Mouse (Mus musculus) megakaryocyte, adult 5-6 weeks (primary cell): ENCODE results near the gene Btn1a1. TPM values are rescaled to one million over a fixed set of nuclear protein-coding genes. Genes with fewer than 3 reads are reported as not detected.

Experiments used
- ATAC-seq: 2 replicates; pipeline ENCODE4 v1.8.0; 2016; ENCODE audit warnings: mild to moderate bottlenecking, inconsistent platforms; ENCODE audit not compliant: poor library complexity, severe bottlenecking
- total RNA-seq, 2 experiments: library from RNA; stranded (forward) in 1 of 2; stranded (reverse) in 1 of 2; fragments of 153-499, 151-499 nt in 1 of 2; fragments of 221-1000, 200-1000 nt in 1 of 2; gene quantifications; 2 replicates each; pipeline versions ENCODE4 v1.2.3 to v1.2.4; 2015 to 2017

The Btn1a1 gene
- total RNA-seq (2015) (not detected in 2 replicates), total RNA-seq (2017) (not detected in 2 replicates)

DNA sequence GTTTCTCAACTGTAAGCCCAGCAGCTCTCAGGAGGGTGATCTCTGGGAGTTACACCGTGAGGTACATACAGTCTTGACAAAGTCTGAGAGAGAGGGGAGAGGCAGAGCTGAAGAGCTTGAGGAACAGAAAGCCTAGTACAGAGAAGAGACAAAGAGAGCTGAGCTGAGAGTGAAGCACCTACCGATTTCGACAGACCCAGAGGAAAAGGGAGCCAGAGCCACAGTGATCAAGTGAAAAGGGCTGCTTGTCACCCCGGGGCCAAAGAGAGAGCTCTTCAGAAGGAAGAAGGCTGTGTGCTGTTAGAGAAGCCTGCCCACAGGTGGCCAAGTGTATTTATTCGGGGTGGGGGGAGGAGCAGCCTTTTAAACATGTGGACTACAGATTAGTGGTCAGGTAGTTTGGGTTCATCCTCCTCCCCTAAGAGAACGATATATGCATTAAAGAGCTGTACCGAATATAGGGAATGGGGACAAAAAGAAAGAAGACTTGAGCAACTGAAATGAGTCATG lies at the start of gene Btn1a1:
Gene Btn1a1 (minus strand): TSS at position 302 of the 510 bp plus-strand sequence.
- ATAC-seq = peak; percentile 28; the same call in 1 of the 2 replicates

DNA sequence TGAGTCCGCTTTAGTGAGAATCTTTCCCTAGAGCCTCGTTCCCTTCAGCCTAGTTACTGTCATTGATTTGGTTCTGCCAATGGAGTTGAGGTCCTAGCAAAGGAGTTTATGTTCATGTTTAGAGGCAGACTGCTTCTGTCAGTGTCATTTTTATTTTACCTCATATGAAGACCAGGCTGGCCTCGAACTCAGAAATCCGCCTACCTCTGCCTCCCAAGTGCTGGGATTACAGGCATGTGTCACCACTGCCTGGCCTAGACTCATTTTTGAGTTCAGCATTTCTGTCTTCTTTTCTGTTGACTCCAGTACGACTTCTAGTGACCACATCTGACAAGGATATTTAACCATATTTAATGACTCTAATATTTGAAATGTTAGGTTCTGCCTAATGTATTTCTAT lies 49.6 kb upstream of the Btn1a1 start:
- no peak for ATAC-seq

DNA sequence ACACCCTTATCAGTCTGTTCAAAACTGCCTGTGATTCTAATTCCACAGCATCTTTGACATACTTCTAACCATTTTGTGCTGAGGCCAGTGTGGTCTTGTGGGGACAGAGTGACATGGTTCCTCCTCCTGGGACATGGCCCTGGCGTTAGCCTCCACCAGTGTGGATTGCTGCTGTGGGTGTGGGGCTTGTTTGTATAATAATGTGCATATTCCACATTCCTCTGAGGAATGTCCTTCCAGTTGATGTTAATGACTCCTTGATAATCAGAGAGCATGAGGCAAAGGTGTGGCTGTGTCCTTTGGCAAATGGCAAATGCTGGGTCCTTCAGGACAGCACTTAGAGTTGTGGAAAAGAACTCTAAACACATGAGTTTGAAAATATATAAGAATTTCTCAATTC lies 47.8 kb upstream of the Btn1a1 start:
- no peak for ATAC-seq

DNA sequence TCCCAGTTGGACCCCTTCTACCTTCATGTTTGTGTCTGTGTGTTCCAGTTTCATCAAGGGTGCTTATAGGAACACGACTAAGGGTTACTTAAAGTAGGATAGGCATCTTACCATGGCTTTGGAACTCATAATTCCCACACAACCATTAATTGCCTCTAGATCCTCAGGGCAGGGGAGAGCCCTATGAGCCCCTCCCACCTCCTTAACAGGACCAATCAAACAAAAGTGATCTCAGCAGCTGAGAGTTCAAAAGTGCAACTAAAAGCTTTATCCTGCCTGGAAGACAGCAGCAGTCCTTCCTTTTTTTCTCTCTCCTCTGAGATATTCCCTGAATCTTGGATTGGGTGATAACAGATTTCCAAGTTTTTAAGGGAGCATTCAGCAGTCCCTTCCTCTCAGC lies 44.4 kb upstream of the Btn1a1 start:
- ATAC-seq = no peak

DNA sequence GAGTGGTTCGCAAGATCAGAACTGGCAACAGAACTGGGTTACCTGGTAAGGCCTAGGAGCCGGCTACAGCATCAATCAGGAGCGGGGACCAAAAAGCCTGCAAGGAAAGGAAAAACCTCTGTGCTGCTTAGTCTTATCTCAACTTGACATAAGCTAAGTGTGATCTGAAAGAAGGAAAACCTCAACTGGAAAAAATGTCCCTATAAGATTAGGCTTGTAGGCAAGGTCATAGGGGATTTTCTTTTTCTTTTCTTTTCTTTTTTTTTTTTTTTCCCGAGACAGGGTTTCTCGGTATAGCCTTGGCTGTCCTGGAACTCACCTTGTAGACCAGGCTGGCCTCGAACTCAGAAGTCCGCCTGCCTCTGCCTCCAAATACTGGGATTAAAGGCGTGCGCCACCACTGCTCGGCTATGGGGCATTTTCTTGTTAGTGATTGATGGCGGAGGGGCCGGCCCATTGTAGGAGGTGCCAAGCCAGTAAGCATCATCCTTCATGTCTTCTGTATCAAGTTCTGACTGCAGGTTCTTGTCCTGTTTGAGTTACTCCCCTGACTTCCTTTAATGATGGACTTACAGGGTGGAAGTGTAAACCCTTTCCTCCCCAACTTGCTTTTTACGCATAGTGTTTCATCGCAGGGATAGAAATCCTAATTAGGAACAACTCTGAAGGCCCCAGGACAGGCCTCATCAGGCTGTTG lies 41.3 kb upstream of the Btn1a1 start:
- no peak for ATAC-seq

DNA sequence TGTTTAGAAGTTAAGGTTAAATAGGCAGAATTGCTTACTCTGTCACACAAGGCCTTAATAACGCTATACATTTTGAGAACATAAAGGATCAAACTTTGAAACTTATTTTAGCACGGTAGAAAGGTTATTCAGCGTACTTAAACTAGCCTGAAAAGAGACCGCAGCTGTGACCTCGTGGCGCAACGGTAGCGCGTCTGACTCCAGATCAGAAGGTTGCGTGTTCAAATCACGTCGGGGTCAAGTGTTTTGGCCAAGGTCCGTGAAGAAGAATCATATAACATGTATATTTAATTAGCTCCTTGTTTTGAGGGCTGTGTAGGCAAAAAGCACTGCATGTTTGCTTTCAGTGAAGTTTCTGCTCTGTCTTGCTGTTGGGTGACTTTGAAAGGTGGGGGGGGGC lies 40.6 kb upstream of the Btn1a1 start:
- no peak for ATAC-seq

DNA sequence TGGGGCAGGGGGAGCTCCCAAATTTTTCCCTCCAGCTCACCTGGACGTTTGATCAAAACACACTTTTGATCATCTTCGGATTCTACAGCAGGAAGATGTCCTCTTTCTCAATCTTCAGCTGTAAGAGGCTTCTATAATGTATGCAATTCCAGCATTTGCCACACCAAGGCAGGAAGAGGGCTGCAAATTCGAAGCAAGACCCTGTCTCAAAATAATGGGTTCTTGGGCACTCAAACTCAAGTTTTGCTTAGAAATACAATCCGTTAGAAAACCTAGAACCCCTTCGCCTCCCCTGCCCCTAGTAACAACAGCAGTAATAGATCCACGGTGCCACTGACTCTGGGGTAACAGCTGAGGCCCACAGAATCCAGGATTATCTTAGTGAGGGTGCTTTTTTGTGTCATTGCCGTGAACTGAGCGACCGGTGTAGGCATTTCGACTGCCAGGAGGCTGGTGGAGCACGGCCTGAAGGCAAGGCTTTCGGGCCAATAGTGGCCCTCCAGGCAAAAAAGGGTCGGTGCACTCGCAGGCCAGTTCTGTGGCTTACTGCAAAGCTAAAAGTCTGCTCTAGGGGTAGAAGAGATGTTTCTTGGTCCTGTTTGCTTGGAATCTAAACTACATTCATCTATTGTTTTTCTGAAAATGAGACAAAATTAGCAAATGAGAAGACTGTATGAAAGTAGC lies 40.1 kb upstream of the Btn1a1 start:
- no peak for ATAC-seq

DNA sequence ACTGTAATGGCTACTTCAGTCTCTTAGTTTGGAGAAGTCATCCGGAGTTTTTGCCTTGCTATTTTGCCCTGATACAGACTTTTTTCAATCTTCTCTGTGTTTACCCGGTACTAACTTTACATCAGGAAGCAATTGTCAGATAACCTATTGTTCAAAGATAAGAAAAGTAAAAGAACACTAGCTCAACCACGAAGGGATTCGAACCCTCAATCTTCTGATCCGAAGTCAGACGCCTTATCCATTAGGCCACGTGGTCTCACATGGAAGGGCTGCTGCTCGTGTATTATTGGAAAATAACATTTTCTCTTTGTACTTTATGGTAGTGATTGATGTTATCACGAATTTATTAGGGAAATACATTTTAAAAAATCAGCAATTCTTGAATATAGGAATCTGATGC lies 38.1 kb upstream of the Btn1a1 start:
- ATAC-seq = no peak

DNA sequence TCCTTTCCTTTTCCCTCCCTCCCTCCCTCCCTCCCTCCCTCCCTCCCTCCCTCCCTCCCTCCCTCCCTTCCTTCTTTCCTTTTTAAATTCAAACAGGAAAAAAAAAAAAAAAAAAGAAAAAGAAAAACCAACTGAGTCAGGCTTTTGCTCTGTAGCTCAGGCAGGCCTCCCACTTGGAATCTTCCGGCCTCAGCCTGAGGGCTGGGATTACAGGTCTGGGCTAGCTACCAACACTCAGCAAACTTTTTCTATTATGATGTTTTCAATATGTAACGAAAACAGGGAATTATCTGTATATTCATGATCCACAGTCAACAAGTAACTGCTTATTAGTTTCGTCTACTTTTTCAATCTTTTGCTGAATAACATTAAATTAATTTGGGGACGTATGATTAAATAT lies 37.2 kb upstream of the Btn1a1 start:
- ATAC-seq = no peak

DNA sequence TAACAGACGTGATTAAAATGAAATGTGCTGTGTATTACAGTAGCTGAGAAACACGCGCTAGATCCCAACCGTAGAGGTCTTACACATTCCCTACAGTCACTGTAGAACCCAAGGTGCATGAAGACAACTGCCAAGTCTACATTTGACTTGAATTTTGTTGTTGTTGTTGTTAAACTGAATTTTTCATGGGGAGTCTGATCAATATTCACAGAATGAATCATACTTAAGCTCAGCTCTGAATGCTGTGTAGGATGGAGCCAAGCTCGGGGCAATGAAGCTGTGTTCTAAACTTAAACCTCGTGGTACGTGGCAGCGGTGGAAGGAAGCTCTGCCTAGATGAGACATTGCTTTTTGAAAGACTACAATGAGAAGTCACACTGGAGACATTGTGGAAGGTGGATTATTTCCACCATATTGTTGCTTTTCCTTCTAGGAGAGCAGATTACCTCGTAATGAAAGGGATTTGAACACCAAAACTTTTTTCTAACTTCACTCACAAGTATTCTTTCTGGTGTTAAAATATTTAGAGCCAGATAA lies 36.4 kb upstream of the Btn1a1 start:
- no peak for ATAC-seq

DNA sequence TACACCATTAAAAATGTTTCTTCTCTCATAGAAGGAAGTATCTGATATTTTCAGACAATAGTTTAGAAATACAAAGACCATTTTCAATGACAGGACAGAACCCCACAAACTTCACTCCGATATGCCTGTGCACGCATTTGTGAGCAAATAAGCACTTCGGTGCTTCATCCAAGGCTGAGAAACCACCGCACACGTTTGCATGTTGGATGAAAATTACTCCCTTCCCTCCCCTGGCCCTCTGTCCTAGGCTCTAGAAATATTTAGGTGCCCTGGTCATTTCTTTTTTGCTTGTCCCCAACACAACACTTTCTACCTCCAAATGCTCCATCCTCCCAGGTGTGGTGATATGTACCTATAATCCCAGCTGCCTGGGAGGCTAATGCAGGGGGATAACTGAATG lies 35.8 kb upstream of the Btn1a1 start:
- ATAC-seq = no peak

DNA sequence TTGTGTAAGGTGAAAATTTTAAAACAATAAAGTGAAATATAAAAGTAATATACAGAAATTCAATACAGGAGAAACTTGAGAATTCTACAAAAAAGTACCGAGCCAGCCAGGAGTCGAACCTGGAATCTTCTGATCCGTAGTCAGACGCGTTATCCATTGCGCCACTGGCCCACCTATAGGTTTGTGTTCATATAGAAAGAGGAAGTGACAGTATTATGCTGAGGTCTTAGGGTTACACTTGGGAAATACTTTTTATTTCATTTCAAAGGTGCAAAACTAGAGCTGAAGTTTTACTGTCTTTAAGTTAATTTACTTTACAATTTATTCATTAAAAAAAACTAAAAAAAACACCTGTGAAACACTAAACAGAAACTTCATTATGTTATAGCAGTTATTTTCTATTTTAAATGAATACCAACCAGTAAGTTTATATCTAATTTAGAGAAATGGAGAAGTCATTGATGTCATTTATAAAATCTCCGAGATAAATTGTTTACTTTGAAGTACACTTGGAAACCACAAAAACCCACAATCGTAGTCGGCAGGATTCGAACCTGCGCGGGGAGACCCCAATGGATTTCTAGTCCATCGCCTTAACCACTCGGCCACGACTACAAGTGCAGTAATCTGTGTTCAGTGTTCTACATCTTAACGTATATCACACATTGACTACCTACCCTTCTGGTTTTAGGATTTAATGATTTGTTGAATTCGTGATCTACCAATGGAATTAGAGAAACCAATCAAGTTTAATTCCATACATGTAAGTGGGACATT lies 34.9 kb upstream of the Btn1a1 start:
- ATAC-seq = peak; percentile 71

DNA sequence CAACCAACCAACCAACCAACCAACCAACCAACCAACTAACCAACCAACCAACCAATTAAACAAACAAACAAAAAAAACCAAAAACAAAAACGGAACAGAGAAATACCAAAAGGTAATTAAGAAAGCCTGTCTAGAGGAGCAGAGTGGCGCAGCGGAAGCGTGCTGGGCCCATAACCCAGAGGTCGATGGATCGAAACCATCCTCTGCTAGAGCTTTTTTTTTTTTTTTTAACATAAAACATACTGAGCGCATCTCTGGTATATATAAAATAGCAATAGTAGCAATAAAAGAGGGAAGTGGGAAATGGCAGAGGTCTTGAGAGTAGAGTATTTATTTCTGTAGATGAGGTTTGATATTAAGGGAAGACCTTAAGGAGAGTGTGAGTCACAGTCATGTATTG lies 34.2 kb upstream of the Btn1a1 start:
- no peak for ATAC-seq

DNA sequence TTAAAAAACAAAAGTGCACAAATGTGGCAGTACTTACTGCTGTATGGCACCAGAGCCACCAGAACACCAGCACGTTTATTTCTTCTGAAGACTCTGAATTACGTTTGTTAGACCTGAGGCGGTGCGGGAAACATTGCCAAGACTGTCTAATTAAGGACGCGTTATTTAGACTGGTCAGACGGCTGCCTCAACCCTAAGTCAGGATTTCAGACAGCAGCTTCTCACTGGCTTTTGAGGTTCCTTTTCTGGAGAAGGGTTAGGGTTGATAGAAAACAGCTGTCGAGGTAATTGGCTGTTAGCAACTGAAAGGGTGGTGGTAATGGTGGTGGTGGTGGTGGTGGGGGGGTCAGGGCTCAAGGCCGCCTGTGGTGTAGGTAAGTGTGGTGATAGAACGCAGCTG lies 33.0 kb upstream of the Btn1a1 start:
- no peak for ATAC-seq

DNA sequence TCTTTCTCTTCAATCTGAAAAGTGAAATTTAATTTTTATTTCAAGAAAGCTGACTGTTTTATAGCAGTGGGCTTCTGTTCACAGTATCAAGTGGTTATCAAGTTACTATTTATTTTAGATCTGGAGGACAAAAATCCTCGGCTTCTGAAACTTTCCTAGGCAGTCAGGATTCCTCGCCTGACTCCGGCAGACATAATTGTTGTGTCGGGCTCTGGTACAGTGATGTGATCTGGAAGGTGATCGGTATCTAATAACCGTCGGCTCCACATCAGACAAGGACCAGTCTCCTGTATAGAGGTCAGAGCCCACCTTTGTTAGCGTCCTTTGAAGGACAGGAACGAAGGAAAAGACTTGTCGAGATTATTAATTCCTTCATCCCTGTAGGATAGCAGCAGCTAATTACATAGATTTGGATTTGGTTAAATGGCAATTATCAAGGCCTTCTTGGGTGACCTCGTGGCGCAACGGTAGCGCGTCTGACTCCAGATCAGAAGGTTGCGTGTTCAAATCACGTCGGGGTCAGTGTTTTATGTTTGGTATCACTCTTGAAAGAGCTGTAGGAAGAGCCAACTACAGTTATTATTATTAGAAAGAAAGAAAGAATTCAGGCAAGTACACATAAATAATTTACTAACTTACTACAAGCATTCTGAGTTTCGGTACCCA lies 32.1 kb upstream of the Btn1a1 start:
- ATAC-seq = no peak

DNA sequence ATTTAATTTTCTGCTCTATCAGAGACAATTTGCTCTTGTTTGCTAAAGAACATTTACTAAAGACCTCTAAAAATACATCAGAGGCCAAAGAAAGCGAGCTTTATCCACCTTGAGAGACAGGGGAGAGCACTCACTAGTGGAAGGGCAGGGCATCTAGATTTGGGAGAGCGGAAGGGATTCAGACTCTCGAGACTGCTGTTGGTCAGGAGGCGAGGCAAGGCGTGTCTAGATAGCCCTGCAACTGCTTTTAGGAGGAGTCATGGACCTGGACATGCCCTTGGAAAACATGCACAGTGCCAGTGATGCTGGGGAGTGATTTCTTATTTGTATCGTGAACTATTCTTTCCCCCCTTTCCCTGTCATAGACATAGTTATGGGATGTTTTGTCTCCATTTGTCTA lies 29.8 kb upstream of the Btn1a1 start:
- ATAC-seq = no peak

DNA sequence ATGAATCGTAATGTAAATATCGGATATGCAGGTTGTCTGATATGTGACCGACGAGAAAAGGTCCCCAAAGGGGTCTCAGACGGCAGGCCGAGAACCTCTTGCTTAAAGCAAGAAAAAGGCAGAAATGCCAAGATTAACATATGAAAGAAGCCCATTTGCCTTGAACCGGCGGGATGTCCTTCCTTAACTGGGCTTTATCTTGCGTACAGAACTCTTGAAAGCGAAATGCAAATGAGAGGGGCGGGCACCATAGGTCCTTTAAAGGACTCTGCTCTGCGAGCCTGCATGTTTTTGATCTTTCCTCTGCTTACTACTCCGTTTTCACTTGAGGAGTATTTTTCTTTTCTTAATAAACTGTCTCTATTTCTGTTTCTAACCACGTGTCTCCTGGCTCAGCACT lies 26.3 kb upstream of the Btn1a1 start:
- ATAC-seq = no peak

DNA sequence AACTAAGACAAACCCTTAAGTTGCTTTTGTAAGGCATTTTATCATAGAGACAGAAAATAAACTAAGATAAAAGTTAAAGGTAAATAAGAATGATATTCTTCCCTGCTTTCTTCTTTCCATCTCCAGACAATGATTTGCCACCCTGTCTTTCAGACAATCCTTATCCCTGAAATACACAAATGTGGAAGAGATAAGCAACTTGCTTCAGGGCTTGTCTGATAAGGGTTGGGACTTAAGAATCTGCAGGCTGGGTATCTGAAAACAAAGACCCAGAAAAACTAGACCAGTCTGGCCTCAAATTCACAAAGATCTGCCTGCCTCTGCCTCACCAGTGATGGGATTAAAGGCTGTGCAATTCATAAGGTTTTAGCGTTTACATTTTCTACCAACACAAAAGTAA lies 25.6 kb upstream of the Btn1a1 start:
- no peak for ATAC-seq

DNA sequence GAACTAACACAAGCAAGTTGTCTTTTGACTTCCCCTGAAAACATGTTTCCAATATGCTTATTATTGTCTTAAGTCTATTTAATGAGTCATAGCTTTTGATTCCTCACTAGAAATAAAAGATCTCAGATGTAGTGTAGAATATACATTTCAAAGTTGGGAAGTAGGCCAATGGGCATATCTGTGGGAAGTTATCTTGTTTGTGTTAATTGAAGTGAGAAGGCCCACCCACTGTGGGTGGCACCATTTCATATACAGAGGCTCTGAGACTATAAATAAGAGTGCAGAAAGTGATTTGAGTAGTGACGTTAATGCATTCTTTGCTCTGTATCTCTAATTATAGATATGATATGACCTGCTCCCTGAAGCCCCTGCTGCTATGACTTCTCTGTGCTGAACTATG lies 25.2 kb upstream of the Btn1a1 start:
- ATAC-seq = no peak

DNA sequence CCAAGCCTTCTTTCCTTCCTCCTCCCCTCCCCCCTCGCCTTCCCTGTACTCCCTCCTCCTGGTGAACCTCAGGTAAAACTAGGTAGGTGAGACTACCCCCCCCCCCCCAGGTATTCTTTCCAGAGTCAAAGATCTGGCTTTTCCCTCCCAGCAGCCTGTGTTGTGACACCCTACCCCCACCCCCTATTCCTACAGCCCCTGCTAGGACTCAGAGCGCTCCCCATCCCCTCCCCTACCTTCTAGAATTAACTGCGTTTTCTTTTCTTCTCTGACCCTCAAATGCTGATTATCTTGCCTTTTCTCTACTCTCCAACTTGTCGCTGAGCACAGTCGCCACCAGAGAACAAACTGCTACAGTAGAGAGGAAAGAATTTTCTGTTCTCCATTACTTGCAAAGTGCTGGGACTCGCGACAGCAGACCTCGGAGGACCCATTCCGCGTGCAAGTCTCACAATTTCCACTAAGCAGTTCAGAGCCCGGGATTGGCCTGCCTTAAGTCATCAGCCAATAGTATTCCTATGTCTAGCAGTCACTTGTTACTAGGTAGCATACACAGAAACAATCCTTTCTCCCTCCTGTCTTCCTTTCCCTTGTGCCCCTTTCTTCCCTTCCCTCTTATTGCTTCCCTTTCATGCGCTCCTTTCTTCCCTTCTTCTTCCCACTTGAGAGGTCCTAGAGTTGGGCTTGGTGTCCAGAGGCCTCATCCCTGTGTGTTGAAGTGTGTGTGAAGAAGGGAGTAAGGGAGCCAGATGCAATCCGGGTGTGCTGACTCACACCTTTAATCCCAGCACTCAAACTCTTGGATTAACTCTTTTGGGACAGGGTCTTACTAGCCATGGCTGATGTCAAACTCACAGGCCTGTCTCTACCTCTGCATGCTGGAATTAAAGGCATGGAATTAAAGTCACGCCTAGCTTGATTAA lies 23.0 kb upstream of the Btn1a1 start, which contains the start of gene Btn2a2:
Gene Btn2a2 (minus strand): TSS at position 458 of the 923 bp plus-strand sequence.
- peak; percentile 82 for ATAC-seq
